Mouse (Mus musculus) forebrain, embryonic 15.5 days (tissue): ENCODE measurements at regions not wholly inside any gene's neighbourhood (a gene's known extent, or its start where the extent isn't known, plus 50 kb on each side); places are given as distances from the start of the nearest gene placed in this dataset.

Source experiments
- ATAC-seq: fragments of 200-750 bp; cut with Nextera tagmentation; replicated peaks from 2 replicates; pipeline ENCODE4 v1.8.0; 2017; ENCODE audit warnings: mild to moderate bottlenecking, moderate TSS enrichment, moderate library complexity
- H3K27ac ChIP-seq: fragments of 300-500 bp; sonication (generic); replicated peaks from 2 replicates; pipeline ENCODE4 v1.5.1; 2015; ENCODE audit warnings: mild to moderate bottlenecking, inconsistent platforms
- H3K27me3 ChIP-seq: fragments of 300-500 bp; sonication (generic); 2 replicates; pipeline ENCODE4 v1.6.1; 2015; ENCODE audit warnings: inconsistent platforms
- H3K36me3 ChIP-seq: fragments of 300-500 bp; sonication (generic); 2 replicates; pipeline ENCODE4 v1.6.1; 2015; ENCODE audit warnings: mild to moderate bottlenecking, inconsistent platforms
- H3K4me1 ChIP-seq: fragments of 300-500 bp; sonication (generic); 2 replicates; pipeline ENCODE4 v1.6.1; 2015; ENCODE audit warnings: inconsistent platforms
- H3K4me2 ChIP-seq: fragments of 300-500 bp; sonication (generic); replicated peaks from 2 replicates; pipeline ENCODE4 v1.6.1; 2015; ENCODE audit warnings: mild to moderate bottlenecking, inconsistent platforms
- H3K4me3 ChIP-seq: fragments of 300-500 bp; sonication (generic); 2 replicates; pipeline ENCODE4 v1.5.1; 2015; ENCODE audit warnings: mild to moderate bottlenecking, inconsistent platforms
- H3K9ac ChIP-seq: fragments of 300-500 bp; sonication (generic); replicated peaks from 2 replicates; pipeline ENCODE4 v1.6.1; 2015; ENCODE audit warnings: mild to moderate bottlenecking, inconsistent platforms
- H3K9me3 ChIP-seq: fragments of 300-500 bp; sonication (generic); 2 replicates; pipeline ENCODE4 v1.6.1; 2016; ENCODE audit warnings: inconsistent platforms
- WGBS: fragments of 180-500 bp; shearing (Covaris S2); methylation state at CpG from one replicate; pipeline ENCODE4 v1.1.7; 2015; ENCODE audit warnings: mixed read lengths; 5-methylcytosine and 5-hydroxymethylcytosine counted together

DNA sequence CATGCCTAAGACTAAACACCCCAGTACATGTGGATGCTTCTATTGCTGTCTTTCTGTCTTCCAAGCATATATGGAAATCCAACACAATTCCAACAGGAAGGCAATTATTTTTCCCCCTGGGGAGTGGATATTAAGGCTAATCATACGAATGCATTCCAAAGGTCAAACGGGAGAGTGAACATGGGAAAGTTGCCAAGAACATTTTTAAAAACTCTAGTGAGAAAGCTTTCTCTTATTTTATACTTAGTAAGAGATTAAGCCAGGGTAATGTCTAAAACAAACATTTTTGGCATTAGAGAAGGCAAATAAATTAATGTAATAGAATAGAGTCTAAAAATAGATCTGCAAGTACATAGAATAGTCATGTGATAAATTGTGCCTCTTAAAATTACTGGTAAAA lies 332.4 kb downstream of the Ets1 start:
- no peak overlapping the region for H3K27ac ChIP-seq
- no peak overlapping the region for H3K4me3 ChIP-seq
- ATAC-seq = no peak
- H3K9ac ChIP-seq = no peak overlapping the region
- no peaks in the 10 kb centered on the region for H3K4me1 ChIP-seq
- 63% methylated on average over 2 of the region's 2 CpGs for WGBS
- no peaks in the 10 kb centered on the region for H3K36me3 ChIP-seq
- no peak overlapping the region for H3K4me2 ChIP-seq
- H3K27me3 ChIP-seq = no peaks in the 10 kb centered on the region
- H3K9me3 ChIP-seq = no peaks in the 10 kb centered on the region

DNA sequence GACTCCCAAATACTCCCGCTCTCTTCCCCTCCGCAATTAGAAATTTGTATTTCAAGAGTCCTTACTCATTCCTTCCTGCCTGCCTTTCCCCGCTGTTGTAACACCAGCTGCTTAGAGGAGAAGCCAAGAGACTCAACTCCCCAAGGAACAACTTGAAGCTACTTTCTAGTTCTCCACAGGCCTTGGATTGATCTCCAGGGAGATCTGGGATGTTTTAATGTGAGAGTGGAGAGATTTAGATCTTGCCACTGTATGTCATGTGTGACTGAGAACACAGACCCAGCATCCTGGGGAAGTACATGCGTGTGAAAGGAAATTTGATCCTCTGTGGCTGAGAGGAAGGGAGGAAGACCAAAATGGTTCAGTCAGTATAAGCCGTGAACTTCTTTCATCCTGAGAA lies 335.4 kb downstream of the Ets1 start:
- Histone ChIP-seq H3K36me3 (no peaks in the 10 kb centered on the region), H3K4me3 (no peak overlapping the region), H3K27me3 (no peaks in the 10 kb centered on the region), H3K9ac (no peak overlapping the region), H3K27ac (no peak overlapping the region), H3K4me2 (no peak overlapping the region), H3K4me1 (no peaks in the 10 kb centered on the region), H3K9me3 (no peaks in the 10 kb centered on the region)
- 84% methylated on average over 5 of the region's 5 CpGs for WGBS
- ATAC-seq = no peak

DNA sequence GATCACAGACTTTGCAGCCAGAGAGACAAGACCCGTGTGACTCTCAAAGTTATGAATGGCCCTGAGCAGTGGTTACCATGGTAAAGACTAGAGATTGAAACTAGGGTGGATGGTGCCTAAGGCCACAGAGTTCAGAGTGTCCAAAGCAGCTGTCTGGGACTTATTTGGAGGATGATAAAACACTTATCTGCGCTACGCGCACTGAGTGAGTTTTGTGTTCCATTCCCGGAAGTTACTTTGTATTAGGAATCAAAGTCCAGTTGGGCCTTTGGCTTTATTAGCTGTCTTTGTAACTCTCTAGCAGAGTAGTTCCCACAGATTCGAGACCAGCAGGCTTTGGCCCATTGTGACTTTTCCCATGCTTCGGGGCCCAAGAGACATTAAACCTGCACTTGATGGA lies 335.9 kb downstream of the Ets1 start:
- H3K9ac ChIP-seq = no peak overlapping the region
- whole genome bisulfite sequencing = 83% methylated on average over 7 of the region's 7 CpGs
- no peaks in the 10 kb centered on the region for H3K4me1 ChIP-seq
- H3K27ac ChIP-seq = no peak overlapping the region
- no peak overlapping the region for H3K4me3 ChIP-seq
- no peak for ATAC-seq
- no peak overlapping the region for H3K4me2 ChIP-seq
- no peaks in the 10 kb centered on the region for H3K36me3 ChIP-seq
- no peaks in the 10 kb centered on the region for H3K27me3 ChIP-seq
- no peaks in the 10 kb centered on the region for H3K9me3 ChIP-seq

DNA sequence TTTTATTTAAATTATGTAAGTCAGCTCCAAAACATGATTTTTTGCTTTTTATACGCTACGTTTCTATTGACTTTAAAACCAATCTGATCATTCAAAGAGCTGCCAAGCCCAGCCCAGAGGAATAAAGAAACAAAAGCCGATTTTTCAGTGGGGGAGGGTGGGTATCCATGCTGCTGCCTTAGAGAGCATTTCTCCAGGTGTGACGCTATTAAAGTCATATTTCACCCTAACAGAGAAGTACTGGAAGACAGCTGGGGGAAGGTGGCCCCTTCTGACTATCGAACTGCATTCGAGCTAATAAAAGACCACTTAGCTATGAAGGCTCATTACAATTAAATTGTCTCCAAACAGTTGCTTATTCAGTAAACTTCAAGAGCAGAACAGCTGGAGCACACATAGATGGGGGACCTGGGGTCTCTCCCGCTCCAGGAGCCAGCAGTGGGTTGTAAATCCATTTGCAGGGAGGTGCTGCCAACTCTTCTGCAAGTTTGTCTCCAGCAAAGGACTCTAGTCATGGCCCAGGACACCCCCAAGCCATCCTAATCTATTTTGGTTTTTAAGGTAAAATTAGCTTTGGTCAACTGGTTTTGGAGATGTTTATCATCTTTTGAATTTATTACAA lies 336.5 kb downstream of the Ets1 start:
- Histone ChIP-seq H3K27me3 (no peaks in the 10 kb centered on the region), H3K4me1 (no peaks in the 10 kb centered on the region), H3K27ac (no peak overlapping the region), H3K4me2 (no peak overlapping the region), H3K9me3 (no peaks in the 10 kb centered on the region), H3K36me3 (no peaks in the 10 kb centered on the region), H3K4me3 (no peak overlapping the region), H3K9ac (no peak overlapping the region)
- 81% methylated on average over 7 of the region's 7 CpGs for WGBS
- no peak for ATAC-seq

DNA sequence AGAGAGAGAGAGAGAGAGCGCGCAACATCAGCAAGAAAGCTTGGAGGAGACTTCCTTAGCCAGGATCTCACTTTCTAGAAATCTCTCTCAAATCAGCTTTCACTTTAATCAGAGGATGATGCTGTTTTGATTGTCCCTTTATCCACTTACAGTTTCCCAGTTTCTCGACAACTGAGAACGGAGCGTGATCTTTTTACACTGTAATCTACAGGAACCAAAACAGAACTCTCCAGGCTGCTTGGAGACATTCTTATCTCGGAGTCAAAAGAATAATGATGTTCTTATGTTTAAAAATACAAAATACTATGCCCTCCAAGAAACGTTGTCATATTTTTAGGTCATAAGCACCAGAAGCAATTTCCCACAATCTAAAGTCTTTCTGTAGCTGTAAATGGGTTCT lies 341.7 kb downstream of the Ets1 start:
- no peak for ATAC-seq
- Histone ChIP-seq H3K4me3 (no peak overlapping the region), H3K4me2 (no peak overlapping the region), H3K27ac (no peak overlapping the region), H3K36me3 (no peaks in the 10 kb centered on the region), H3K4me1 (no peaks in the 10 kb centered on the region), H3K27me3 (no peaks in the 10 kb centered on the region), H3K9me3 (no peaks in the 10 kb centered on the region), H3K9ac (no peak overlapping the region)
- WGBS = 88% methylated on average over 7 of the region's 7 CpGs

DNA sequence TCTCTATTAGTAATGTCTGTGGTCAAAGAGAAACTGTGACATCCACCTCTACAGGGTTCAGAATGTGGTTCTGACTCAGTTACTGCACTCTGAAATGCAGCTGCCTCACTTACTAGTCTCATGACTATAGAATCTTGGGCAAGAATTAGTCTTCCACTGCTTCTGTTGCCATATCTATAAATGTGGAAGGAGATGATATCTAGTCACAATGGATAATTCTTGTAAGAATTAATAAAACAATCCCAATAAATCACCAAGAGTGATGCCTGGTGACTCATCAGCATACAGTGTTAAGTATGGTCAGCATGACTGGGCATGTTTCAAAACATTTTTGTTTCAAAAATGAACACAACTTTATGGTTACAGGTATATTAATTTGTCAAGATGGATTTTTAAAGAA lies 344.8 kb downstream of the Ets1 start:
- no peaks in the 10 kb centered on the region for H3K9me3 ChIP-seq
- no peak overlapping the region for H3K27ac ChIP-seq
- no peak overlapping the region for H3K9ac ChIP-seq
- no peak for ATAC-seq
- H3K4me3 ChIP-seq = no peak overlapping the region
- H3K27me3 ChIP-seq = no peaks in the 10 kb centered on the region
- H3K4me2 ChIP-seq = no peak overlapping the region
- H3K36me3 ChIP-seq = no peaks in the 10 kb centered on the region
- no peaks in the 10 kb centered on the region for H3K4me1 ChIP-seq

DNA sequence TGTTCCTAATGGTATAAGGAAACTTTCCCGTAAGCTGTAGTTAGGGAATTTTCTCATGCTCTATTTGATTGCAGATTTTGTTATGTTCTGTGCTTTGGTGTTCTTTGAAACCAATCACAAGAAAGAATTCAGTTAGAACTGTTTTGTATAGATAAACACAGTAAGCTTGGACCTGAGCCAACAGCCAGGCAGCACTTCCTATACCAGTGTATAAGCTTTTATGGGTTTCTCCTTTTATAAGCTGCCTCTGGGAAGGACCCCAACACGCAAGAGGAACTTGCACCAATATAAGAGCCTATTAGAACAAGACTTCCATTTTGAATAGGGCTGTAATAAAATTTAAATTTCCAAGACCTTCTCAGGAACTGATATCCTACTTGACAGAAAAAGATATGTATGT lies 347.2 kb downstream of the Ets1 start:
- H3K27me3 ChIP-seq = no peaks in the 10 kb centered on the region
- H3K9me3 ChIP-seq = no peaks in the 10 kb centered on the region
- no peak overlapping the region for H3K27ac ChIP-seq
- WGBS = 37% methylated on average over 2 of the region's 2 CpGs
- no peak overlapping the region for H3K4me2 ChIP-seq
- no peak overlapping the region for H3K9ac ChIP-seq
- H3K4me1 ChIP-seq = no peaks in the 10 kb centered on the region
- no peak for ATAC-seq
- no peak overlapping the region for H3K4me3 ChIP-seq
- H3K36me3 ChIP-seq = no peaks in the 10 kb centered on the region

DNA sequence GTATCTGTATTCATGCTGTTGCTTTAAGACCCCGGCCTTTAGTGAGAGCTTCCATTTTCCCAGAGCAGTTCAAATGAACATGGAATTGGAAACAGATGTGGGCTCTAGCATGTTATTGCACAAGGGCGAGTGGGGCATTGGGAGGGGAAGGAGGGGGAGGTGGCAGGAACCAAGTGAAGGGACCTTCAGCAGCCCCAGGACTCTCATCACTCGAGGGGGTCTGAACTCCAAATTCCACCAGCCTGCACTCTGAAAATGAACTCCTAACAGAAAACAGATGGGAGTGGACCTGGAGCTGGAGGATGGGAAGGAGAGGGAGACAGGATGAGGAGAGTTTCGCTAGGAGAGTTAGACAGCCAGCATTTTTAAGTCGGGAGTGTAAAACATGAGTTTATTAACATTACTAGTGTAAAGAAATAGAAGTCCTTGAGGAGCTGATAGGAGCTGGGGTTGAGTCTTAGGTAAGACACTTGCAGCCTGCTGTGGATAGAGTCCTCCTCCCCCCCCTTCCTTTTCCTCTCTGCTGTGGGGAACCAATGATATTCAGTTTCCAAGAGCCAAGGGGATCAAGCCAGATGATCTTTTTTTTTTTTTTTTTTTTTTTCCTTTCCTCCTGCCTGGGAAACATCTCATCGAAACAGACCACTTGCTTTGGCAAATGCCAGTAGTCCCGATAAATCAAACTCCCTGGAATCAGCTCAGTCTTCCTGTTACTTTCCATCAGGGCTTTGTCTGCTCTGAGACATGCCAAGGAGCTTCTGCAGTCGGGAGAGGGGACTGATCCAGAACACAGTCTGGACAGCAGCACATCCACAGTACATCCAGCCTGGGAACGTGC lies 351.0 kb downstream of the Ets1 start:
- H3K4me3 ChIP-seq = no peak overlapping the region
- no peaks in the 10 kb centered on the region for H3K9me3 ChIP-seq
- H3K9ac ChIP-seq = no peak overlapping the region
- no peaks in the 10 kb centered on the region for H3K36me3 ChIP-seq
- no peak overlapping the region for H3K27ac ChIP-seq
- H3K27me3 ChIP-seq = no peaks in the 10 kb centered on the region
- no peaks in the 10 kb centered on the region for H3K4me1 ChIP-seq
- ATAC-seq = no peak
- 73% methylated on average over 9 of the region's 9 CpGs for WGBS
- no peak overlapping the region for H3K4me2 ChIP-seq

DNA sequence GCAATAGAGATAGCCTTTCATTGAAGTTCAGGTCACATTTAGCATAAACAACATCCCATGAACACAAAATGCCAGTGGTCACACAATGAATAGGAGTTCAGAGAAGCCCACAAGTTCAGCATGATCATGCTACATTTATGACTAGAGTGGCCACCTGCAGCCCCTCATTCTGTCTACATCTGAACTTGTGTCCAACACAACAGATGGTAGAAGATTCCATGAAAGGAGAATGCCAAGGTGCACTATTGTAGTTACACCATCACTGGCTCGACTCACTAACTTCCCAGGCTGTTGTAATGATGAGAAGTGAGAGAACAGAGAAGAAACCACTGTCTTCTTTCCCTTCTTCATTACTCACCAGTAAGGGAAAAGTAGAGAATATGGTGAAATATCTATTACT lies 353.0 kb downstream of the Ets1 start:
- H3K9ac ChIP-seq = no peak overlapping the region
- no peak overlapping the region for H3K27ac ChIP-seq
- no peak for ATAC-seq
- H3K36me3 ChIP-seq = no peaks in the 10 kb centered on the region
- no peaks in the 10 kb centered on the region for H3K9me3 ChIP-seq
- no peak overlapping the region for H3K4me2 ChIP-seq
- 85% methylated on average over 1 of the region's 1 CpGs for WGBS
- H3K27me3 ChIP-seq = no peaks in the 10 kb centered on the region
- H3K4me1 ChIP-seq = no peaks in the 10 kb centered on the region
- H3K4me3 ChIP-seq = no peak overlapping the region

DNA sequence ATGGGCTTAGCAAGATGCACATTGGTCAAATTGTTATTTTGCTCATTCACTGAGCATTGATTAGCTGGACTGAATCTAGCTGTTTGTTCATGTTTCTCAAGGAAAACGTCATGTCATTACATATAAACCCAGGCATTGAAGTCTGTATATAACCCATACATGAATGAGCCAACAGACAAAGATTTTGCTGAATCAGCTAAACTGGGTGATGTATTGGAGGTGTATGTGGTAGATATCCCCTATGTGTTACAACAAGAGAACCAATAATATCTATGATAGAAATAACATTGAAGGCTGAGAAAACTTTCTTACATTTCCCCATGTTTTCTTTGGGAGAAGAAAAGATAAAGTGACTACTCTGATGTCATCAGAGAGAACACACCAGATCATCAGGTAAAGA lies 362.3 kb downstream of the Ets1 start:
- H3K9ac ChIP-seq = no peak overlapping the region
- H3K9me3 ChIP-seq = no peaks in the 10 kb centered on the region
- no peak overlapping the region for H3K4me3 ChIP-seq
- ATAC-seq = no peak
- no peaks in the 10 kb centered on the region for H3K36me3 ChIP-seq
- no peak overlapping the region for H3K4me2 ChIP-seq
- H3K27ac ChIP-seq = no peak overlapping the region
- no peaks in the 10 kb centered on the region for H3K4me1 ChIP-seq
- no peaks in the 10 kb centered on the region for H3K27me3 ChIP-seq
- 89% methylated on average over 1 of the region's 1 CpGs for WGBS

DNA sequence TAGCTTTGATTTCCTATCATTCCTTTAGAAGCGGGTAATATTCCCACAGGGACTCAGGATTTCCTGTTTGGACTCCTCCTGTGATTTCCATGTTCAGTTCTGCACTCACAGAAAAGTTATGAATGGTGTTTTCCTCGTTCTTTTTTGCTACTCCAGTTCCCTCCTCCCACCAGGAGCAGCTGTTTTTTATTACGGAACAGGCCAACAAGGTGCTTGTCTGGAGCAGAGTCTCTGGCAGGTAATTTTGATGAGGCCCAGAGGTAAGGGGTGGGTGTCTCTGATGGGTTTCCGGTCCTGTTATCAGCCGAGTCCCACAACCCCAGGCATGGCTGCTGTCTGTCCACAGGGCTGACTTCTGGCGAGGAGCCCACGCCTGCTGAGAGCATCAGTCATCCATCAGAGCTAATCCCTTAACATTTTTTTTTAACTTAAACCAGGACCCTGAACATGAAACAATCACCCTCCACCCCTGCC lies 364.7 kb downstream of the Ets1 start:
- Histone ChIP-seq H3K9me3 (no peaks in the 10 kb centered on the region), H3K4me1 (no peaks in the 10 kb centered on the region), H3K27ac (no peak overlapping the region), H3K27me3 (no peaks in the 10 kb centered on the region), H3K4me2 (no peak overlapping the region), H3K4me3 (no peak overlapping the region), H3K9ac (no peak overlapping the region), H3K36me3 (no peaks in the 10 kb centered on the region)
- ATAC-seq = no peak
- WGBS = 62% methylated on average over 7 of the region's 7 CpGs

DNA sequence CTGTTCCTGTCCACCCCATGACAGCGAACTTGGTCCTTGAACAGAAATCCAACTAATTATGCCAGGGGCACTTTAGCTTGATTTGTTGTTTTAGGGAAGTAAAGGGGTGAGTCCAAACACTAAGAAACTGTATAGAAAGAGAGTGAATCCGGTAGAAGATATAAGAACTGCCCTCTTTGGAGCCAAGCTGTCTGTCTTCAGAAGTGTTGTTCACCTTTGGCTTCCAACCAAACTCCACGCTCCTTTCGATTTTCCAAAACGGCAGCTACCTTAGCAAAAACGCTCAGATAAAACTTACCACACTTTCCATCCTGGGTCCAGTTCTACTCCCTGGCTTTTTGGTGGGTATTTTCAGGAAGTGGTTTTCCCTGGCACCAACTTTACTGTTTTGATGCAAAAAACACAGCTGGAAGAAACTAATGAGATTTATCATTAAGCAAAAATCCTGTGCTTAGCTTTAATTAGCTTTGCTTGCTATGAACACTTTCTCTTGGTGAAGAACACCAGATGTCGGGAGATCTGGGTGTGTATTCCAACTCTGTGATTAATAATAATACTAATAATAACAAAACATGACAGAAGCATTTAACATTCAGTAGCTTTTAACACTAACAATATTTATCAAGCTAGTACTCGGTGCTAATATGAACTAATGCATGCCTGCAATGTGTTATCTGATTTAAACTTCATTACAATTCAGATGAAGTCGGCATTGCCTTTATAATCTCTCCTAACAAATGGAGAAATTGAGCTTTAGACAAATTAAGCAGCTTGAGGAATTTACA lies 365.3 kb downstream of the Ets1 start:
- ATAC-seq = no peak

More for the DNA sequence above, 365.3 kb downstream of the Ets1 start:
- Histone ChIP-seq H3K4me2 (no peak overlapping the region), H3K9ac (no peak overlapping the region), H3K27ac (no peak overlapping the region), H3K27me3 (no peaks in the 10 kb centered on the region), H3K9me3 (no peaks in the 10 kb centered on the region), H3K4me1 (no peaks in the 10 kb centered on the region), H3K36me3 (no peaks in the 10 kb centered on the region), H3K4me3 (no peak overlapping the region)
- 59% methylated on average over 9 of the region's 9 CpGs for WGBS
